Mouse (Mus musculus): ENCODE results near the gene Arid5b. TPM values are rescaled to one million over a fixed set of nuclear protein-coding genes. Genes with fewer than 3 reads are reported as not detected.

The Arid5b gene
- polyA plus RNA-seq, 1 experiment: 4.5 TPM

DNA sequence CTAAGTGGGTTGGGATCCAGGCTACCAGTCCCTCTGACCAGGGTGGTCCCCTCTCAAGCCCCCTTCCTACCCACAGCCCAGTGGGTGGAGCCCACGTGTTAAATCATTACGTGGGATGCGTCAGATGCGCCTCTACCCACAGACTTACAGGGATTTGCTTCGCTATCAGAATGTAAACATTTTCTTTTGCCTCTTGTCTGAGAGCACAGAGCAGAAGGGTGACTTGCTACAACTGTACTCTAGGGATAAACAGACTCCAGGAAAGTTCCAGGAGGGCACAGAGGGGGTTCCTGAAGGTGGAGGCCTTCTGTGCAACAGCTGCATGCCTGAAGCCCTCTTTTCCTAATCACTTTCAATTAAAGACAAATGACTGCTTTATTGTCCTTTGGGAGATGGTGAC lies 98.8 kb downstream of the Arid5b start:
- H3K4me1 ChIP-seq (ENCODE audit: control insufficient read depth, insufficient read depth, insufficient read length): no peaks in the 10 kb centered on the region
- TF ChIP-seq CTCF (IDR thresholded peaks at IDR 0.05; ENCODE audit: extremely low read depth, insufficient read depth, insufficient read length, insufficient replicate concordance): no peak
- no peak for TF ChIP-seq POLR2A (IDR thresholded peaks at IDR 0.05; ENCODE audit: low read depth, low read length)
- WGBS: 93% methylated on average over 5 of the region's 5 CpGs
- no peak overlapping the region for H3K27ac ChIP-seq (ENCODE audit: insufficient read depth, low read length)
- H3K27me3 ChIP-seq (ENCODE audit: control insufficient read depth, insufficient read depth, low read length): no peaks in the 10 kb centered on the region
- DNase-seq (ENCODE audit: low read depth in 1 of 2, low spot score in 2 of 2): no peak
- peaks cover 3% of the 10 kb centered on the region; the same call in 1 of the 2 replicates for H3K36me3 ChIP-seq (ENCODE audit: control insufficient read depth, insufficient read depth, low read length)
- no peak overlapping the region for H3K4me3 ChIP-seq (ENCODE audit: extremely low read depth, insufficient read depth, insufficient read length)

DNA sequence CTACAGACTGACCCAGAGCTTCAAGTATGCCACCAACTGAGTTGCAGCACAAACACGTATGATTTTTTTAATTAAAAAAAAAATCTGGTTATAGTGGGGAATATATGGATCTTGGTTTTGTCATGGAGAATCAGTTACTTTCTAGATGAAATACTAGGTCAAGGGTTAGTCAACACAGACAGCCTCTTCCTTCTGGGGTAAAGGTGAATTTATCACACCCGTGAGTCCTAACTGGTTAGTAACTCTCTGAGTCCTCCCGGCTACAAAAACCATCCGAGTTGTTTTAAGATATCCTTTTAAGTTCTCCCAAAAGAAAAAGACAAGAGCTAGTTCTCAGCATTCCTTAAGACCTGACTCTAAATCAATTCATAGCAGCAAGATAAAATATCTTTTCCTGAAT lies 99.2 kb downstream of the Arid5b start:
- no peak for DNase-seq (ENCODE audit: low read depth in 1 of 2, low spot score in 2 of 2)
- Histone ChIP-seq H3K4me3 (ENCODE audit: extremely low read depth, insufficient read depth, insufficient read length) (no peak overlapping the region), H3K36me3 (ENCODE audit: control insufficient read depth, insufficient read depth, low read length) (peaks cover 3% of the 10 kb centered on the region; the same call in 1 of the 2 replicates), H3K27me3 (ENCODE audit: control insufficient read depth, insufficient read depth, low read length) (no peaks in the 10 kb centered on the region), H3K27ac (ENCODE audit: insufficient read depth, low read length) (no peak overlapping the region), H3K4me1 (ENCODE audit: control insufficient read depth, insufficient read depth, insufficient read length) (no peaks in the 10 kb centered on the region)
- no peak for TF ChIP-seq POLR2A (IDR thresholded peaks at IDR 0.05; ENCODE audit: low read depth, low read length)
- 88% methylated on average over 4 of the region's 4 CpGs for WGBS

DNA sequence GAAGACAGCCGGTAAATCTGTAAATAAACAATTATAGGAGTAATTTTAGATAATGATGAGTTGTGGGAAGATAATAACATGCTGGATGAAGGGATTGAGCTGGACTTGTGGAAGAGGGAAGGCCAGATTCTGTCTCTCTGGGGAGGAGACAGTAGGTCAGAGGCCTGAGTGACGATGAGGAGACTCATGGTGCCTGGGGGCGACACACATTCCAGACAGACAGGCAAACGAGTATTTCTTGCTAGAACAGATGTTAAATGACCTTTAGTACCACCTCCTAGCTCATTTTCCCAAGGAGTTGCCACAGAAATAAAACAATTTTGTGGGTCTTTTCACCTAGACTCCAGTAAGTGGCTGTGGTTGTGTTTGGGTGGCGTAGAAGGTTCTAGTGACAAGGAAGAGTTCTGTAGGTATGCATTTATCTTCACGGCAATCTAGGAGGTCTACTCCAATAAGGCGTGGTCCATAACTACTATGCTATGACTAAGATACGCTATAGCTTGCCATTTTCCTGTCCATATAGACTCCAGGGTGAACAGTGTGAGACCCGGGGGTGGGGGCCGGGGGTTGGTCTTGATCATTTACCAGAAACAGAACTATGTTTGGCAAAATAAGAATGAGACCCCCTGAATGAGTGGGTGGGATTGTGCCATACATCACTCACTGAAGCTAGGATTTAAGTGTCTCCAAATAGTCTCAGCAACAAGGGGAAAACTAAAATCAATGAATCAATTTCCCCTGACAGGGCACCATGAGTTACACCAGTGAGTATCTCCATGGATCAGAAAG lies 100.6 kb downstream of the Arid5b start:
- Histone ChIP-seq H3K36me3 (ENCODE audit: control insufficient read depth, insufficient read depth, low read length) (peaks cover 1% of the 10 kb centered on the region; the same call in 1 of the 2 replicates), H3K4me3 (ENCODE audit: extremely low read depth, insufficient read depth, insufficient read length) (no peak overlapping the region), H3K27ac (ENCODE audit: insufficient read depth, low read length) (no peak overlapping the region), H3K4me1 (ENCODE audit: control insufficient read depth, insufficient read depth, insufficient read length) (no peaks in the 10 kb centered on the region), H3K27me3 (ENCODE audit: control insufficient read depth, insufficient read depth, low read length) (no peaks in the 10 kb centered on the region)
- TF ChIP-seq POLR2A (IDR thresholded peaks at IDR 0.05; ENCODE audit: low read depth, low read length) (no peak), CTCF (IDR thresholded peaks at IDR 0.05; ENCODE audit: extremely low read depth, insufficient read depth, insufficient read length, insufficient replicate concordance) (no peak)
- 93% methylated on average over 10 of the region's 10 CpGs for WGBS
- no peak for DNase-seq (ENCODE audit: low read depth in 1 of 2, low spot score in 2 of 2)

DNA sequence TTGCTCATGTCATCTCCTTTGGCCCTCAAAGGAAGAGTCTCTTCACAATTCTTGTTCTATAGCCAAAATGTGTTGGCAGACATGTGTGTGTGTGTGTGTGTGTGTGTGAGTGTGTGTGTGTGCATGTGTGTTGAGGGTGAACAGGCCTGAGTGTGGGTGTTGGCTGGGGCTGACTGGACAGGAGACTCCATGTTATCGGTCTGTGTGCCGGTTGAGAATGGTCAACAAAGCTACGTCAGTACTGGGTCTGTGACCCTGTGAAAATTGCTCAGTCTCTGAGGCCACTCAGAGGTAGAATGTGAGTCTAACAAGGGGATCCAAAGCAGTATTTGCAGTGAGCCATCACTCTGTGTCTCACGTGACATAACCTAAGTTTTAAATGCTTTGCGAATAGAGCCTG lies 102.7 kb downstream of the Arid5b start:
- Histone ChIP-seq H3K4me1 (ENCODE audit: control insufficient read depth, insufficient read depth, insufficient read length) (no peaks in the 10 kb centered on the region), H3K27ac (ENCODE audit: insufficient read depth, low read length) (no peak overlapping the region), H3K27me3 (ENCODE audit: control insufficient read depth, insufficient read depth, low read length) (no peaks in the 10 kb centered on the region), H3K36me3 (ENCODE audit: control insufficient read depth, insufficient read depth, low read length) (no peaks in the 10 kb centered on the region; the same call in 1 of the 2 replicates), H3K4me3 (ENCODE audit: extremely low read depth, insufficient read depth, insufficient read length) (no peak overlapping the region)
- TF ChIP-seq CTCF (IDR thresholded peaks at IDR 0.05; ENCODE audit: extremely low read depth, insufficient read depth, insufficient read length, insufficient replicate concordance): no peak
- TF ChIP-seq POLR2A (IDR thresholded peaks at IDR 0.05; ENCODE audit: low read depth, low read length): no peak
- no peak for DNase-seq (ENCODE audit: low read depth in 1 of 2, low spot score in 2 of 2)
- whole genome bisulfite sequencing: 94% methylated on average over 5 of the region's 5 CpGs

DNA sequence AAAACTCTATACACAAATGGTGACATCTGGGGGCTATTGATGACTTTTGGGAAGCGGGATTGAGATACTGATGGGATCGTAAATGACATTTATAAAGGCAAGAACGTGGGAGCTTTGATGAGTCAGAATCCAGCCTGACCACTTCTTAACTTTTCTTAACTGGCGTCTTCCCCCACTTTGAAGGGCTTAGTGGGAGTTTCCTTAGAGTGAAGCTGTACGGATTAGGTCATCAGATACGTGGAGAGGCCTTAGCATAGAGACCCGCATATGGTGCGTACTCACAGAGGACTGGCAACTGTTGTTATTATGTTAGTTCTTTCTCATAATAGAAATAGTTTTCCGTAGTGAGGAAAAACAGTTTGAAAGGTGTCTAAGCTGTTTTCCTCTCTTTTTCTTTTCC lies 104.9 kb downstream of the Arid5b start:
- H3K36me3 ChIP-seq (ENCODE audit: control insufficient read depth, insufficient read depth, low read length): no peaks in the 10 kb centered on the region; the same call in 1 of the 2 replicates
- no peak for DNase-seq (ENCODE audit: low read depth in 1 of 2, low spot score in 2 of 2)
- WGBS: 91% methylated on average over 9 of the region's 9 CpGs

DNA sequence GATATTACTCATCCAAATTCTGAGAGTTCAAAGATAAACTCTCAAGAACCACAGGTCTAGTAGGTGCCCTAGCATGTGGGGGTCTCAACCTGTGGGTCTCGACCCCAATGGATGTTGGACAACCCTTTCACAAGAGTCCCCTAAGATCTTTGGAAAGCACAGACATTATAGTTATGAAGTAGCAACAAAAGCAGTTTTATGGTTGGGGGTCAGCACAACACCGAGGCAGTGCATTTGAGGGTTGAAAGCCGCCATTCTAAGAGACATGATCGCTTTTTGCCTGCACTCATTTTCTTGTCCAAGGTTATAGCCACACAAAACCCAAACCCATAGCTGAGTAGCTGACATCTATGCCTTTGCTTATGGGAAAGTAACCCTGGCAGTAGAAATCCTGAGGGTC lies 105.6 kb downstream of the Arid5b start:
- Histone ChIP-seq H3K27me3 (ENCODE audit: control insufficient read depth, insufficient read depth, low read length) (no peaks in the 10 kb centered on the region), H3K36me3 (ENCODE audit: control insufficient read depth, insufficient read depth, low read length) (no peaks in the 10 kb centered on the region; the same call in 1 of the 2 replicates), H3K27ac (ENCODE audit: insufficient read depth, low read length) (no peak overlapping the region), H3K4me1 (ENCODE audit: control insufficient read depth, insufficient read depth, insufficient read length) (peaks cover 2% of the 10 kb centered on the region; the same call in 1 of the 2 replicates), H3K4me3 (ENCODE audit: extremely low read depth, insufficient read depth, insufficient read length) (no peak overlapping the region)
- 94% methylated on average over 4 of the region's 4 CpGs for WGBS
- DNase-seq (ENCODE audit: low read depth in 1 of 2, low spot score in 2 of 2): no peak
- no peak for TF ChIP-seq CTCF (IDR thresholded peaks at IDR 0.05; ENCODE audit: extremely low read depth, insufficient read depth, insufficient read length, insufficient replicate concordance)
- TF ChIP-seq POLR2A (IDR thresholded peaks at IDR 0.05; ENCODE audit: low read depth, low read length): no peak

More for the DNA sequence above, 104.9 kb downstream of the Arid5b start:
- Histone ChIP-seq H3K4me1 (ENCODE audit: control insufficient read depth, insufficient read depth, insufficient read length) (peaks cover 2% of the 10 kb centered on the region; the same call in 1 of the 2 replicates), H3K27me3 (ENCODE audit: control insufficient read depth, insufficient read depth, low read length) (no peaks in the 10 kb centered on the region), H3K4me3 (ENCODE audit: extremely low read depth, insufficient read depth, insufficient read length) (no peak overlapping the region), H3K27ac (ENCODE audit: insufficient read depth, low read length) (no peak overlapping the region)
- TF ChIP-seq POLR2A (IDR thresholded peaks at IDR 0.05; ENCODE audit: low read depth, low read length) (no peak), CTCF (IDR thresholded peaks at IDR 0.05; ENCODE audit: extremely low read depth, insufficient read depth, insufficient read length, insufficient replicate concordance) (no peak)

DNA sequence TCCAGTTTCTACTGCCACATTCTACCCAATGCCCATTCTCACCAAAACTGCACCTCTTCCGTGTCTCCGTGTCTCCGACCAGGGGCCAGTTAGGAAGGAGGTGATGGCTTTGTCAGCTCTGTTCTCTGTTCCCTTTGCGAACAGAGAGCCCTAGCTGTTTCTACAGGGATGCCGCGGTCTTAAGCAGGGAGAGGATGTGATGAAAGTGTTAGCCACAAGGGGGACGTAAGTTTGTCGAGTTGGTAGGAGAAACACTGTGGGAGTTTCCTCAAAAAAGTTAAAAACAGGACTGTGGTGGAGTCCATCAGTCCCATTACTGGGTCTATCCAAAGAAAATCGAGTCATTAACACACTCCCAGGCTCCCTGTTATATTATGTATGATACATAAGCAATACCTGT lies 106.6 kb downstream of the Arid5b start:
- WGBS: 80% methylated on average over 9 of the region's 9 CpGs
- no peak for DNase-seq (ENCODE audit: low read depth in 1 of 2, low spot score in 2 of 2)
- Histone ChIP-seq H3K4me3 (ENCODE audit: extremely low read depth, insufficient read depth, insufficient read length) (no peak overlapping the region), H3K27ac (ENCODE audit: insufficient read depth, low read length) (no peak overlapping the region), H3K36me3 (ENCODE audit: control insufficient read depth, insufficient read depth, low read length) (no peaks in the 10 kb centered on the region; the same call in 1 of the 2 replicates), H3K27me3 (ENCODE audit: control insufficient read depth, insufficient read depth, low read length) (no peaks in the 10 kb centered on the region), H3K4me1 (ENCODE audit: control insufficient read depth, insufficient read depth, insufficient read length) (peaks cover 2% of the 10 kb centered on the region; the same call in 1 of the 2 replicates)
- TF ChIP-seq POLR2A (IDR thresholded peaks at IDR 0.05; ENCODE audit: low read depth, low read length) (no peak), CTCF (IDR thresholded peaks at IDR 0.05; ENCODE audit: extremely low read depth, insufficient read depth, insufficient read length, insufficient replicate concordance) (no peak)
